Mouse (Mus musculus): ENCODE results near the gene Tbxas1. TPM values are rescaled to one million over a fixed set of nuclear protein-coding genes. Genes with fewer than 3 reads are reported as not detected.
A peak's percentile ranks its signal among the peaks of the same experiment; 100 is the strongest.

Tbxas1 gene
- polyA plus RNA-seq, 2 experiments: 4.5 to 6.3 TPM

DNA sequence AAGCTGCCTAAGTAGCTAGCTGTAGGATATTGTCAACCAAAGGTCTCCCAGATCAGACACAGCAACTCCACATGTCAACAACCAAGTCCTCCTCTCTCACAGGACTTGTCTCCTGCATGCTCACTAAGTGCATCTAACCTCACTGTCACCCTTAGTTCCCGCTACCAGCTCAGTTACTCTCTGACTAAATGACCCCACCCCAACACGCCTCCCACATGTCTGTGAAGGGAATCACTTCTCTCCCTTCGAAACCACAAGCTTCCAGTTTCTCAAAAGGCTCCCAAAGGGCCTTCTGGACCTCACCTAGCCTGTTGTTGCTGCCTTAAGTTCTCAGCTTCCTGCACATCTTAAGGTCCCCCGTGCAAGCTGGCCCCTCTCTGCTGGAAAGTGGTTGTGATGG, 25.9 kb downstream of the Tbxas1 start:
- no peak for TF ChIP-seq EP300 (IDR thresholded peaks at IDR 0.05; ENCODE audit: low read depth)
- no peak for TF ChIP-seq CTCF (IDR thresholded peaks at IDR 0.05; ENCODE audit: low read depth)
- H3K4me3 ChIP-seq (ENCODE audit: insufficient read depth in 1 of 2, low read depth in 2 of 2, low read length in 2 of 2): peak overlapping the region; percentile 11 to 42; a peak in 3 of 4 replicates
- H3K9ac ChIP-seq (replicated peaks): peak overlapping the region; percentile 79
- DNase-seq (ENCODE audit: low read depth in 3 of 3, low spot score in 3 of 3) (no peak), ATAC-seq (ENCODE audit: insufficient read depth) (peak; percentile 16; the same call in 1 of the 2 replicates)
- H3K27me3 ChIP-seq (ENCODE audit: control insufficient read depth, insufficient read depth, low read length): no peaks in the 10 kb centered on the region
- peak overlapping the region; percentile 92 for H3K4me2 ChIP-seq (ENCODE audit: low read depth)
- WGBS (ENCODE audit: insufficient replicate concordance): 27% methylated on average over 4 of the region's 4 CpGs
- H3K4me1 ChIP-seq (replicated peaks; ENCODE audit: control insufficient read depth in 2 of 2, insufficient read depth in 2 of 2, low read length in 1 of 2): peaks cover 64 to 66% of the 10 kb centered on the region in 2 experiments
- peak overlapping the region; percentile 97 for H3K27ac ChIP-seq
- H3K36me3 ChIP-seq (replicated peaks; ENCODE audit: control insufficient read depth, insufficient read depth, low read depth): no peaks in the 10 kb centered on the region
- no peaks in the 10 kb centered on the region for H3K9me3 ChIP-seq (ENCODE audit: control insufficient read depth, low read length)

- H3K27ac ChIP-seq: peak overlapping the region; percentile 97
- peaks cover 59 to 65% of the 10 kb centered on the region in 2 experiments for H3K4me1 ChIP-seq (replicated peaks; ENCODE audit: control insufficient read depth in 2 of 2, insufficient read depth in 2 of 2, low read length in 1 of 2)
- TF ChIP-seq CTCF (IDR thresholded peaks at IDR 0.05; ENCODE audit: low read depth): no peak
- TF ChIP-seq EP300 (IDR thresholded peaks at IDR 0.05; ENCODE audit: low read depth): peak; percentile 28; the same call in 1 of the 2 replicates
- H3K27me3 ChIP-seq (ENCODE audit: control insufficient read depth, insufficient read depth, low read length): no peaks in the 10 kb centered on the region
- no peak for ATAC-seq (ENCODE audit: insufficient read depth)
- H3K4me2 ChIP-seq (ENCODE audit: low read depth): peak overlapping the region; percentile 92
- no peak for DNase-seq (ENCODE audit: low read depth in 3 of 3, low spot score in 3 of 3)
- 13% methylated on average over 3 of the region's 3 CpGs for WGBS (ENCODE audit: insufficient replicate concordance)
- H3K36me3 ChIP-seq (replicated peaks; ENCODE audit: control insufficient read depth, insufficient read depth, low read depth): no peaks in the 10 kb centered on the region
- no peak overlapping the region for H3K4me3 ChIP-seq (ENCODE audit: insufficient read depth in 1 of 2, low read depth in 2 of 2, low read length in 2 of 2)
- H3K9me3 ChIP-seq (ENCODE audit: control insufficient read depth, low read length): no peaks in the 10 kb centered on the region
- peak overlapping the region; percentile 79 for H3K9ac ChIP-seq (replicated peaks)
Measured at GRCm38 (mm10) chr6:38901636-38902035, 26.4 kb downstream of the Tbxas1 start.

DNA sequence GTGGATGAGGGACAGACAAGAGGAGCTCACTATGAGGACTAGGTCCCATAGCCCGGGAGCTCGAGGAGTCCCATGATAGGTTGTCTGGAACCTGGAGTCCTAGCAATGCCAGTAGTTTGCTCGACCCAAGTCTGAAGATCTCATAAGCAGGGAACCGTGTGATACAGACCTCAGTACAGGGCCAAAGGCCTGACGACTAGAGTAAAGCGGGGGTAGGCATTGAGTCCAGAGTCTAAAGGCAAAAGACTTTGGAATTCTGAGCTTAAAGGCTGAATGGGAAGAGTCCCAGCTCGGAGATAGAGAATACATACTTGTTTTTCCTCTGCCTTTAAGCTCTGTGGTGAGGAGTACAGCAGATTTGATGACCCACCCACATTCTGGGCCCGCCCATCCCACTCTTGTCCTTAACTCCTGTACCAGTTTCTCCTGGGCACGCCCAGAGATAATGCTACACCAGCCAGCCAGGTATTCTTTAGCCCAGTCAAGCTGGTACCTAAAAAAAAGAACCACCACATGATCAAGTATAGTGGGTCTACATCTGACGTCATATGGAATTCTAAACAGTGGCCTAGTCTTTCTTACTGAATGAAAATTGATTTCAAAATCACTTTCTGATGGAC, 27.7 kb downstream of the Tbxas1 start:
- Histone ChIP-seq H3K27ac (peak overlapping the region; percentile 61), H3K36me3 (replicated peaks; ENCODE audit: control insufficient read depth, insufficient read depth, low read depth) (no peaks in the 10 kb centered on the region), H3K4me2 (ENCODE audit: low read depth) (peak overlapping the region; percentile 23), H3K9me3 (ENCODE audit: control insufficient read depth, low read length) (no peaks in the 10 kb centered on the region), H3K4me3 (ENCODE audit: insufficient read depth in 1 of 2, low read depth in 2 of 2, low read length in 2 of 2) (no peak overlapping the region), H3K9ac (replicated peaks) (no peak overlapping the region), H3K4me1 (replicated peaks; ENCODE audit: control insufficient read depth in 2 of 2, insufficient read depth in 2 of 2, low read length in 1 of 2) (peaks cover 52 to 61% of the 10 kb centered on the region in 2 experiments), H3K27me3 (ENCODE audit: control insufficient read depth, insufficient read depth, low read length) (no peaks in the 10 kb centered on the region)
- DNase-seq (ENCODE audit: low read depth in 3 of 3, low spot score in 3 of 3) (no peak), ATAC-seq (ENCODE audit: insufficient read depth) (no peak)
- WGBS (ENCODE audit: insufficient replicate concordance): 66% methylated on average over 10 of the region's 10 CpGs
- no peak for TF ChIP-seq CTCF (IDR thresholded peaks at IDR 0.05; ENCODE audit: low read depth)
- no peak for TF ChIP-seq EP300 (IDR thresholded peaks at IDR 0.05; ENCODE audit: low read depth)

GRCm38 (mm10) chr6:38906005-38906404, 30.8 kb downstream of the Tbxas1 start:
- Histone ChIP-seq H3K4me3 (ENCODE audit: insufficient read depth in 1 of 2, low read depth in 2 of 2, low read length in 2 of 2) (no peak overlapping the region), H3K27ac (no peak overlapping the region), H3K4me1 (replicated peaks; ENCODE audit: control insufficient read depth in 2 of 2, insufficient read depth in 2 of 2, low read length in 1 of 2) (peaks cover 47 to 54% of the 10 kb centered on the region in 2 experiments), H3K36me3 (replicated peaks; ENCODE audit: control insufficient read depth, insufficient read depth, low read depth) (no peaks in the 10 kb centered on the region), H3K9ac (replicated peaks) (no peak overlapping the region), H3K4me2 (ENCODE audit: low read depth) (no peak overlapping the region), H3K27me3 (ENCODE audit: control insufficient read depth, insufficient read depth, low read length) (no peaks in the 10 kb centered on the region), H3K9me3 (ENCODE audit: control insufficient read depth, low read length) (no peaks in the 10 kb centered on the region)
- TF ChIP-seq CTCF (IDR thresholded peaks at IDR 0.05; ENCODE audit: low read depth) (no peak), EP300 (IDR thresholded peaks at IDR 0.05; ENCODE audit: low read depth) (no peak)
- no peak for DNase-seq (ENCODE audit: low read depth in 3 of 3, low spot score in 3 of 3)
- 82% methylated on average over 6 of the region's 6 CpGs for WGBS (ENCODE audit: insufficient replicate concordance)
- ATAC-seq (ENCODE audit: insufficient read depth): no peak

DNA sequence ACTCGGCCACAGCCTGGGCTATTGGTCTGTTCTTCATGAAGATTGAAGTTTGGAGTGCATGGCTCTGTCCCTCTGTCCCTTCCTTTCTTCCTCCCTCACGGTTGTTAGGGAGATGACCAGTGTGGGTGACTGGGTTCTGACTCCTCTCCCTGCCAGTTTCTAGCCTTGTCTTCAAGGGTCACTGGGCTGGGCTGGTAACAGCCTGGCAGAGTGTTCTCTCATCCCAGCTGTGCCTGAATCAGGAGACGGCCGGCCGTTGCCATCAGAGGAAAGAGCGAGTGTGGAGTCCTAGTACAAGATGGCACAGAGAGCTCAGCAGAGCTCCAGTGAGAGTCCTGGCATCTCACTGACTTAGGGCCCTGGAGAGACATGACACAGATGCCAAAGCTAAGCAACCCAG, 33.2 kb downstream of the Tbxas1 start:
- no peaks in the 10 kb centered on the region for H3K27me3 ChIP-seq (ENCODE audit: control insufficient read depth, insufficient read depth, low read length)
- no peak overlapping the region for H3K4me2 ChIP-seq (ENCODE audit: low read depth)
- H3K4me3 ChIP-seq (ENCODE audit: insufficient read depth in 1 of 2, low read depth in 2 of 2, low read length in 2 of 2): no peak overlapping the region
- WGBS (ENCODE audit: insufficient replicate concordance): 79% methylated on average over 6 of the region's 6 CpGs
- no peak overlapping the region; the same call in 1 of the 2 replicates for H3K27ac ChIP-seq
- H3K9me3 ChIP-seq (ENCODE audit: control insufficient read depth, low read length): no peaks in the 10 kb centered on the region
- ATAC-seq (ENCODE audit: insufficient read depth) (no peak), DNase-seq (ENCODE audit: low read depth in 3 of 3, low spot score in 3 of 3) (no peak)
- H3K9ac ChIP-seq (replicated peaks): no peak overlapping the region
- peaks cover 47 to 55% of the 10 kb centered on the region in 2 experiments for H3K4me1 ChIP-seq (replicated peaks; ENCODE audit: control insufficient read depth in 2 of 2, insufficient read depth in 2 of 2, low read length in 1 of 2)
- TF ChIP-seq CTCF (IDR thresholded peaks at IDR 0.05; ENCODE audit: low read depth) (no peak), EP300 (IDR thresholded peaks at IDR 0.05; ENCODE audit: low read depth) (no peak)
- H3K36me3 ChIP-seq (replicated peaks; ENCODE audit: control insufficient read depth, insufficient read depth, low read depth): no peaks in the 10 kb centered on the region

Data from liver, embryonic 14.5 days (tissue).